Mouse (Mus musculus): ENCODE measurements at regions not wholly inside any gene's neighbourhood (a gene's known extent, or its start where the extent isn't known, plus 50 kb on each side); places are given as distances from the start of the nearest gene placed in this dataset.

- ATAC-seq (ENCODE audit: low TSS enrichment): no peak
These were observed 87.2 kb upstream of the Agbl1 start for GRCm38 (mm10) chr7:76142455-76142854.

GRCm38 (mm10) chr7:76146385-76146784 is 83.3 kb upstream of the Agbl1 start:
- no peak for ATAC-seq (ENCODE audit: low TSS enrichment)

- peak; percentile 70; the same call in 1 of the 2 replicates for ATAC-seq (ENCODE audit: low TSS enrichment)
These were observed 72.8 kb upstream of the Agbl1 start for GRCm38 (mm10) chr7:76156869-76157268.

- ATAC-seq (ENCODE audit: low TSS enrichment): no peak
These were observed 65.5 kb upstream of the Agbl1 start for GRCm38 (mm10) chr7:76164191-76164590.

GRCm38 (mm10) chr7:76164735-76165630 is 64.7 kb upstream of the Agbl1 start:
- no peak for ATAC-seq (ENCODE audit: low TSS enrichment)

GRCm38 (mm10) chr7:76170481-76170880 is 59.2 kb upstream of the Agbl1 start:
- no peak for ATAC-seq (ENCODE audit: low TSS enrichment)

GRCm38 (mm10) chr7:76176235-76176634 is 53.5 kb upstream of the Agbl1 start:
- ATAC-seq (ENCODE audit: low TSS enrichment): no peak

- no peak for ATAC-seq (ENCODE audit: low TSS enrichment)
These were observed 52.3 kb upstream of the Agbl1 start for GRCm38 (mm10) chr7:76177420-76177819.
